Mouse (Mus musculus): Measurements from ENCODE around the gene Chst10. TPM values are rescaled to one million over a fixed set of nuclear protein-coding genes. Genes with fewer than 3 reads are reported as not detected.

Gene Chst10
- polyA plus RNA-seq, 1 experiment: not detected

DNA sequence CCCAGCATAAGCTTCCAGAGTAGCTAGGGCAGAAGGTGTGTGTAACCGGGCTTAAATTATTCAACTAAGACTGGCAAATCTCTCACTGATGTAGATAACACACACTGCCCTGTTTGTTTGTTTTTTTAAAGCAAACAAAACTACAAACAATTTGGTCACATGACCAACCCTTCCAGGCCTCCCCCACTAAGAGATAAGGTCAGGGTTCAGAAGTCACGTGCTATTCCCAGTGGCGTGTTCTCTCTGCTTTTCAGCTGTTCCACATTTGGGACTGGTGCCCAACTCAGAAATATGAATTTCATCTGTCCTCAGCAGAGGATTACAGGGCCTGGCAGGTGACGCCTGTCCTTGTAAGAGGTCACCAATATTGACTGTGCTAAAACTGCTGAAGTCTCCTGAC is 15.2 kb downstream of the Chst10 start:
- Histone ChIP-seq H3K36me3 (ENCODE audit: control insufficient read depth, insufficient read depth) (no peaks in the 10 kb centered on the region), H3ac (ENCODE audit: control insufficient read depth, insufficient read length) (no peak overlapping the region), H3K4me2 (ENCODE audit: low read depth) (no peak overlapping the region), H3K27me3 (ENCODE audit: control insufficient read depth, insufficient read depth, insufficient read length) (no peaks in the 10 kb centered on the region), H3K4me3 (no peak overlapping the region), H3K79me2 (ENCODE audit: control insufficient read depth, insufficient read depth) (no peaks in the 10 kb centered on the region)
- TF ChIP-seq MYOG (IDR thresholded peaks at IDR 0.05; ENCODE audit: control insufficient read depth in 1 of 3, insufficient read depth in 1 of 3, insufficient read length in 2 of 3, low read depth in 2 of 3) (no peak), CEBPB (IDR thresholded peaks at IDR 0.05; ENCODE audit: insufficient read depth, poor library complexity, severe bottlenecking) (no peak), USF1 (IDR thresholded peaks at IDR 0.05; ENCODE audit: low read depth) (no peak), E2F4 (IDR thresholded peaks at IDR 0.05; ENCODE audit: insufficient read depth) (no peak), REST (IDR thresholded peaks at IDR 0.05; ENCODE audit: insufficient read depth, insufficient read length) (no peak), TCF3 (IDR thresholded peaks at IDR 0.05; ENCODE audit: insufficient read length, low read depth) (no peak), SRF (IDR thresholded peaks at IDR 0.05; ENCODE audit: control insufficient read depth, insufficient read length, low read depth) (no peak), TCF12 (IDR thresholded peaks at IDR 0.05; ENCODE audit: insufficient read depth, poor library complexity, severe bottlenecking) (no peak), MYOD1 (IDR thresholded peaks at IDR 0.05; ENCODE audit: control insufficient read depth in 1 of 3, insufficient read length in 2 of 3, low read depth in 2 of 3) (no peak), POLR2A (IDR thresholded peaks at IDR 0.05; ENCODE audit: insufficient read length, low read depth) (no peak), MAX (IDR thresholded peaks at IDR 0.05; ENCODE audit: low read depth) (no peak), POLR2AphosphoS2 (IDR thresholded peaks at IDR 0.05; ENCODE audit: insufficient read length, low read depth) (no peak)

DNA sequence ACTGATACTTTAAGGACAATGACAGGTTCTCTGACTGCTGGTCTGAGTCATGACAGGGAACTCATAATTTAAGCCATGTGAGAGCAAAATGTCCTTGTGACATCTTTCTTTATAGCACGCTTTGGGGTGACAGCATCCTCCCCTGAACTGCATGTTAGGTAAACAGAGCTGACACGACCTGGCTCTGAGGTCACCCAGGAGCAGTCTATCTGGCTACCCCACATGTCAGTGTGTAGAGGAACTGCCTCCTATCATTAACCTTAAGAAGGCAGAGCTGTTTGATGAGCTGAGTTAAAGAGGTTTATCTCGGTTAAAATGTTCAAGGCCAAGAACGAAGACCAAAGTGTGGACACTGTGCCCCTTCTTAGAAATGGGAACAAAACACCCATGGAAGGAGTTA is 16.6 kb downstream of the Chst10 start:
- Histone ChIP-seq H3ac (ENCODE audit: control insufficient read depth, insufficient read length) (no peak overlapping the region), H3K27me3 (ENCODE audit: control insufficient read depth, insufficient read depth, insufficient read length) (no peaks in the 10 kb centered on the region), H3K36me3 (ENCODE audit: control insufficient read depth, insufficient read depth) (no peaks in the 10 kb centered on the region), H3K79me2 (ENCODE audit: control insufficient read depth, insufficient read depth) (no peaks in the 10 kb centered on the region), H3K4me3 (no peak overlapping the region), H3K4me2 (ENCODE audit: low read depth) (no peak overlapping the region)
- no peak for TF ChIP-seq SRF (IDR thresholded peaks at IDR 0.05; ENCODE audit: control insufficient read depth, insufficient read length, low read depth)
- TF ChIP-seq MYOG (IDR thresholded peaks at IDR 0.05; ENCODE audit: control insufficient read depth in 1 of 3, insufficient read depth in 1 of 3, insufficient read length in 2 of 3, low read depth in 2 of 3): no peak
- TF ChIP-seq E2F4 (IDR thresholded peaks at IDR 0.05; ENCODE audit: insufficient read depth): no peak
- no peak for TF ChIP-seq REST (IDR thresholded peaks at IDR 0.05; ENCODE audit: insufficient read depth, insufficient read length)

DNA sequence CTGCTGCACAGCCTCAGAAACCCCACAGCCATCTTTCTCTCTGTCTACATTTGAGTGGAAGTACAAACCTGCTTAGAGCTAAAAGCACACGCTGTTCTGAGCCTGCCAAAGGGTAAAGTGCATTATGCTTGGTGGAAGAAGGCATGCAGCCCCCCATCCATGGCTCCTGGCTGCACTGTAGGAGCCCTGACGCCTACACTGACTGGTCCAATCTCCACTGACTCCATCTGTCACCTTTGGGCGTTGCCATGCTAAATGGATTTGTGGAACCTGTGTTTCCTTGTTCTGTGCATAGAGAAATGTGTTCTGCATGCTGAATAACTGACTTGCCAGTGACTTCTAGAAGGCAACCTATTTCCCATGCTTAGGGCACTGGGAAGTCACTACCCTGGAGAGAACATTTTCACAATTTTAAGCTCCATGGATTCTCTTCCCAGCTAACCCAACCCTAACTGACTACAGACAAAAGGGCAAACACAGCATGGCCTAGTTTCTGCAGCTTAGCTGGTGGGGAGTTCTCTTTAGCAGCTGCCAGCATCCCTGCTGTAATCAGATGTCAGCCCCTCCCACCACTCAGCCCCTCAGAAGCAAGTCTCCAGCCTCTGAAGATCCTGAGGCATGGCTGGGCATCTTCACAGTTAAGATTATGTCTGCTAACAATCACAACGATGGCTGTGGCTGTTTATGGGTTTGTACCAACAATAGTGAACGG is 21.1 kb downstream of the Chst10 start:
- no peaks in the 10 kb centered on the region for H3K36me3 ChIP-seq (ENCODE audit: control insufficient read depth, insufficient read depth)
- no peak overlapping the region for H3K4me2 ChIP-seq (ENCODE audit: low read depth)
- H3K4me3 ChIP-seq: no peak overlapping the region
- peaks cover 5% of the 10 kb centered on the region for H3K27me3 ChIP-seq (ENCODE audit: control insufficient read depth, insufficient read depth, insufficient read length)
- TF ChIP-seq POLR2A (IDR thresholded peaks at IDR 0.05; ENCODE audit: insufficient read length, low read depth) (no peak), E2F4 (IDR thresholded peaks at IDR 0.05; ENCODE audit: insufficient read depth) (no peak), MYOD1 (IDR thresholded peaks at IDR 0.05; ENCODE audit: control insufficient read depth in 1 of 3, insufficient read length in 2 of 3, low read depth in 2 of 3) (no peak), USF1 (IDR thresholded peaks at IDR 0.05; ENCODE audit: low read depth) (no peak), SRF (IDR thresholded peaks at IDR 0.05; ENCODE audit: control insufficient read depth, insufficient read length, low read depth) (no peak), CEBPB (IDR thresholded peaks at IDR 0.05; ENCODE audit: insufficient read depth, poor library complexity, severe bottlenecking) (no peak), MYOG (IDR thresholded peaks at IDR 0.05; ENCODE audit: control insufficient read depth in 1 of 3, insufficient read depth in 1 of 3, insufficient read length in 2 of 3, low read depth in 2 of 3) (no peak), TCF12 (IDR thresholded peaks at IDR 0.05; ENCODE audit: insufficient read depth, poor library complexity, severe bottlenecking) (no peak), REST (IDR thresholded peaks at IDR 0.05; ENCODE audit: insufficient read depth, insufficient read length) (no peak), MAX (IDR thresholded peaks at IDR 0.05; ENCODE audit: low read depth) (no peak), TCF3 (IDR thresholded peaks at IDR 0.05; ENCODE audit: insufficient read length, low read depth) (no peak), POLR2AphosphoS2 (IDR thresholded peaks at IDR 0.05; ENCODE audit: insufficient read length, low read depth) (no peak)
- H3K79me2 ChIP-seq (ENCODE audit: control insufficient read depth, insufficient read depth): no peaks in the 10 kb centered on the region
- no peak overlapping the region for H3ac ChIP-seq (ENCODE audit: control insufficient read depth, insufficient read length)

DNA sequence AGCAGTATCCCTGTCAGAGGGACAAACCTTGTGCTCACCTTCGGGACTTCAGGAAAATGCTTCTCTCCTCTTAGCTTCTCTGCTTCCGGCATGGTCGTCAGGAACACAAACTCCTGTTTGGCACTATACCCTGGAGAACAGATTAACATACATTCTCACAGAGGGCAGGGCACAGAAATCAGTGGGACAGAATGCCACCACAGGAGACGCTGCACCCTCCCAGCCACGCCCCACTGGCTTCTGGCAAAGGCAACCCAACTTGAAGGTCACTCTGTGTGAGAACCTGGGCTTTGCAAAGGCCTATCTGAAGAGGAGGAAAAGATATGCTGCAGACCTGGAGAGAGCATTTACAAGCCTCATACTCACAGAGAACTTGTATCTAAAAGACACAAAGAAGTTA is 24.1 kb downstream of the Chst10 start:
- no peak overlapping the region for H3K4me2 ChIP-seq (ENCODE audit: low read depth)
- H3K4me3 ChIP-seq: no peak overlapping the region
- no peak overlapping the region for H3ac ChIP-seq (ENCODE audit: control insufficient read depth, insufficient read length)
- H3K36me3 ChIP-seq (ENCODE audit: control insufficient read depth, insufficient read depth): no peaks in the 10 kb centered on the region
- H3K79me2 ChIP-seq (ENCODE audit: control insufficient read depth, insufficient read depth): no peaks in the 10 kb centered on the region
- peaks cover 16% of the 10 kb centered on the region for H3K27me3 ChIP-seq (ENCODE audit: control insufficient read depth, insufficient read depth, insufficient read length)
- TF ChIP-seq MYOG (IDR thresholded peaks at IDR 0.05; ENCODE audit: control insufficient read depth in 1 of 3, insufficient read depth in 1 of 3, insufficient read length in 2 of 3, low read depth in 2 of 3) (no peak), MYOD1 (IDR thresholded peaks at IDR 0.05; ENCODE audit: control insufficient read depth in 1 of 3, insufficient read length in 2 of 3, low read depth in 2 of 3) (no peak), POLR2A (IDR thresholded peaks at IDR 0.05; ENCODE audit: insufficient read length, low read depth) (no peak), E2F4 (IDR thresholded peaks at IDR 0.05; ENCODE audit: insufficient read depth) (no peak), POLR2AphosphoS2 (IDR thresholded peaks at IDR 0.05; ENCODE audit: insufficient read length, low read depth) (no peak), REST (IDR thresholded peaks at IDR 0.05; ENCODE audit: insufficient read depth, insufficient read length) (no peak), TCF12 (IDR thresholded peaks at IDR 0.05; ENCODE audit: insufficient read depth, poor library complexity, severe bottlenecking) (no peak), MAX (IDR thresholded peaks at IDR 0.05; ENCODE audit: low read depth) (no peak), SRF (IDR thresholded peaks at IDR 0.05; ENCODE audit: control insufficient read depth, insufficient read length, low read depth) (no peak), CEBPB (IDR thresholded peaks at IDR 0.05; ENCODE audit: insufficient read depth, poor library complexity, severe bottlenecking) (no peak)
